Mouse (Mus musculus) thymus, postnatal 25 days (tissue): ENCODE measurements around the gene Mef2d.

Experiments
- DNase-seq: peaks from one replicate; pipeline ENCODE4 v3.0.0; 2022

The Mef2d gene

GRCm38 (mm10) chr3:88212356-88212755 lies 70.2 kb downstream of the Mef2d start:
- DNase-seq, result no peak

- DNase-seq, result no peak
These were observed 70.8 kb downstream of the Mef2d start for GRCm38 (mm10) chr3:88213019-88213418.

DNA sequence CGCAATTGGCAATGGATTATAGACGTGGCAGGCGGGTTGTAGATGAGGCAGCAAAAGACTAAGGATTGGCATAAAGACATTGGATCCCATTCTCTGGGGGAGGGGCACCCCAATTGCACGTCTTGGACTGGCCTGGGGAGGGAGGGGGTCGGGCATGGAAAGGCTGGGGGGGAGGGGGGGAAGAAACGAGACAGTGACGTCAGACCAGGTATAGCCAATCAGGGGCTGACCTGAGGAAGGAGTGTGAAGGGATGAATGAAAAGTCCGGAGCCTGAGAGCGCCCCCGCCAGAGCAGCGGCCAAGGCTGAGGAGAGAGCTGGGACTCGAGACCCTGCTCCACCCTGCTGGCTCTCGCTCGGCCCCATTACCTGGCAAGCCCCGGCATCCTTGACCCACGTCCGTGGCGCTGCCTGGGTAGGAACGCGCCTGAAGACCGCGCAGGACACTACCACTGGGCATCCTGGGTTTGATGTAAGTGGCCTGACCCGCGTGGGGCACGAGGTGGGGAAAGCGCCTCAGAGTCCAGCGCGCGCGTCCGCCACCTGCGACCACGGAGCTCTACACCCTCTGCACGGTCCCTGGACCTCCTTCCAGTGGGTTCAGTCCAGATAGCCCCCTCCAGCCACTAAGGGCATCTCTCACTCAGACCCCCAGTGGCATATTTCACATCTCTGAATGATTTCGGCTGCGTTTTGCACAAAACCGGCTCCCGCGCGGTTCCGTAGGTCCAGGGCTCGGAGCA lies 72.2 kb downstream of the Mef2d start:
- no peak for DNase-seq

- no peak for DNase-seq
These were observed 72.9 kb downstream of the Mef2d start for GRCm38 (mm10) chr3:88214971-88215552.

DNA sequence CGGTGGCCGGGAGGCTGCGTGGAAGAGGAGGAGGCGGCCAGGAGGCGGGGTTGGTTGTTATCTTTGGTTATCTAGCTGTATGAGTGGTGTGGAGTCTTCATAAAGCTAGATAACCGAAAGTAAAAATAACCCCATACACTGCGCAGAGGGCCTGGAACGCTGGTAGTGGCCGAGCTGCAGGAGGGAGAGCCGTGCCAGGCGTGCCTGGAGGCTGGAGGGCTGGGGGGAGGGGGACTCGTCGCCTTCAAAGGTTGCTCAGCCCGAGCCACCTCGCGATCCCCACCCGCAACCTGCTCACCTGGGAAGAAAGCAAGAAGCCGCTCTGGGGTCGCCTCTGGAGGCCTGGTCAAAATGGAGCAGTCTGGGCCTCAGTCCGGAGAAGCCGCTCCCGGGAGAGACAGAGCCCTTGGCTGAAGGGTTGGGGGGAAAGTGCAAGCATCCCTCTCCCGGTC lies 73.4 kb downstream of the Mef2d start:
- no peak for DNase-seq

GRCm38 (mm10) chr3:88216116-88216515 lies 73.9 kb downstream of the Mef2d start:
- DNase-seq, result no peak

DNA sequence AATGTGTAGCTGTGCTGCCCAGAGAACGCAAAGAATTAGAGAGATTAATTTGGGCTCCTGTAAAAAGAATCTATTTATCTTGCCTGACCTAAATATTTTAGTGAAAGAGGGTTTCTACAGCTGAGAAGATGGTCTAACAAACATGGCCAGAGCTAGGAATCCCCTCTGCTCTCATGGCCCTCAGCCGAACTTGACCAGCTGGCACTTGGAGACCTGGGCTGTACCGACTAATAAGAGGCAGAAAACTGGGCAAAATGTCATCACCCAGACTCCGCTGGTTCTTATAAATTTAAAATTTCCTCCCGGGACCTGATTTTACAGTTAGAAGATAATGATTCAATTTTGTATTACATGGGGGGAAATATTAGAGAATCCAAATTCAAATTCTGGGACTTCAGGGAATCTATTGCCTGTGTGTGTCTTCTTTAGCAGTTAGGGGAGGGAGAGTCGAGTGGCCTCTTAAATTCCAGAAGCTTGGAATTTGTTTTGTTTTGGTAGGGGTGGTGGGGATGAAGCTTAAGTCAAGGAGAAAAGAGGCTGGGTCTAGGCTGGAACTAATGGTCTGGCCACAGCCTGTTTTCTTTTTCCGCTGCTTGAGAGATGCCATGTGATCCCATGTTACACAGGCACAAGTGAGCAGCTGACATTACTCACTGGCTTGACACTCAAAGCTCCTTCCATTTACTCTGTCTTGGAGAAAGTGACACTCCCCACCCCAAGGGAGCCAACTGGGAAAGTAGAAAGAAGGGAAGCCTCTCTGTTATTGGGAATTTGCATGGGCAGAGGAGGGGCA lies 74.6 kb downstream of the Mef2d start:
- DNase-seq, result no peak

DNA sequence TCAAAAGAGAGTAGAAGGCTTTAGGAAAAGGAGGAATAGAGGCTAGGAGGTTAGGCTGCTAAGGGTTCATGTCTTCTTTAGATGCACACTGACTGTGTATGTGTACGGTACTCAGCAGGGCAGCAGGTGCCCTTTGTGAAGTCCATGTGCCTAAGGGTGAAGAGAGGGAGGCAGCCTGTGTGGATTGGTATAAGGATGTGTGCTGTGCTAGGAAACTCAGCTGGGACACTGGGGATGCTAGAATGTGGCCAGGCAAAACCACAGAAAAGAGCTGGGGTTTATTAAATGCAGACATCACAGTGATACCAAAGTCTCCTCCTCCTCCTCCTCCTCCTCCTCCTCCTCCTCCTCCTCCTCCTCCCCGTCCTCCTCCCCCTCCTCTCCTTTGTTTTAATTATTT lies 75.5 kb downstream of the Mef2d start:
- DNase-seq, result no peak

GRCm38 (mm10) chr3:88219940-88220339 lies 77.8 kb downstream of the Mef2d start:
- no peak for DNase-seq

GRCm38 (mm10) chr3:88220842-88221241 lies 78.7 kb downstream of the Mef2d start:
- peak; percentile 63 for DNase-seq
